Mouse (Mus musculus): ENCODE measurements at regions not wholly inside any gene's neighbourhood (a gene's known extent, or its start where the extent isn't known, plus 50 kb on each side); places are given as distances from the start of the nearest gene placed in this dataset.

DNA sequence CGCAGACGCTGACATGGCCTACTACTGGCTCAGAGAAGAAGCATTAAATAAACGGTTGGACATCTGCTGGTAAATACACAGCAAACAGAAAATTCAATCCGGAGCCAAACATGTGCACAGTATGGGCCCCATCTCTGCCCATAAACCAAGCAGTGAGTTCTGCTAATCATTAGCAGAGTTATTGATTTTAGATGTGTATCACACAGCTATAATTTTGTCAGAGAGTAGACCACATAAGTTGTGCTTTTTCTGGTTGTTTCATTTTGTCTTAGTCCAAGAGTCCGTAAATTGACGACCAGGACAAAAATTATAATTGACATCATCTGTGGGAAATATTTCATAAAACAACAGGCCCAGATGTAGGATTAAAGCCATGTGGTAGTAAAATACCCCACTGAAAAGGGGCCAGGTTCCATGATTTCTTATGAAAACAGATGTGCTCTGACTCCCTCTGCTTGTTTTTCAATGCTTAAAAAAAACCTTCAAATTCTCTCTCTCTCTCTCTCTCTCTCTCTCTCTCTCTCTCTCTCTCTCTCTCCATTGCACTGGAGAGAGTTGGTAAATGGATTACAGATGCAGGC lies 339.3 kb downstream of the Hao1 start:
- H3K4me1 ChIP-seq, result peaks cover 27% of the 10 kb centered on the region
- no peak overlapping the region for H3K9ac ChIP-seq
- no peak overlapping the region for H3K4me3 ChIP-seq
- peak overlapping the region; percentile 44; the same call in 1 of the 2 replicates for H3K27ac ChIP-seq
- WGBS, result 21% methylated on average over 6 of the region's 6 CpGs
- H3K9me3 ChIP-seq, result no peaks in the 10 kb centered on the region
- H3K4me2 ChIP-seq (replicated peaks), result 0 out of 2 replicates have a peak overlapping the region, but pooled peaks have one; percentile 0
- no peaks in the 10 kb centered on the region for H3K36me3 ChIP-seq
- H3K27me3 ChIP-seq, result no peaks in the 10 kb centered on the region
- ATAC-seq (ENCODE audit: low FRiP score, low read depth), result peak; percentile 92

DNA sequence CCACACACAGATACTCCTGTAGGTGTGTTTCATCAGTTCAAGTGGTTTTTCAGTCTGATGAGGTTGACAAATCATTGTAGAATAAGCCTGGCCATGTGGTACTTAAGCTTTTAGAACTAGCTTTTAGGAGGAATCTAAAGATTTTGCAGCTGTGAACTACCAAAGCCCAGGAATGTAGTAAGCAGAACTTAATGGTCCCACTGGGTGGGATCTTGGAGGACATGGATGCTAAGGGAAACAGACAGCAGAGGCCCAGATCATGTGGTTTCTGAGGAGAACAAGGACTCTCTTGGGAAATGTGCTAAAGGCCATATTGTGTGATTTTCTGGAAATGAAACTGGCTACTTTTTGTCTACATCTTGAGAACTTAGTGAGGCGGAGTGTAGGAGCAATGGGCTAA lies 350.9 kb downstream of the Hao1 start:
- Histone ChIP-seq H3K9ac (no peak overlapping the region), H3K4me1 (no peaks in the 10 kb centered on the region), H3K4me2 (replicated peaks) (no peak overlapping the region), H3K4me3 (no peak overlapping the region), H3K9me3 (no peaks in the 10 kb centered on the region), H3K27ac (no peak overlapping the region), H3K36me3 (no peaks in the 10 kb centered on the region), H3K27me3 (no peaks in the 10 kb centered on the region)
- WGBS, result 89% methylated on average over 1 of the region's 1 CpGs
- peak; percentile 61; the same call in 1 of the 2 replicates for ATAC-seq (ENCODE audit: low FRiP score, low read depth)

DNA sequence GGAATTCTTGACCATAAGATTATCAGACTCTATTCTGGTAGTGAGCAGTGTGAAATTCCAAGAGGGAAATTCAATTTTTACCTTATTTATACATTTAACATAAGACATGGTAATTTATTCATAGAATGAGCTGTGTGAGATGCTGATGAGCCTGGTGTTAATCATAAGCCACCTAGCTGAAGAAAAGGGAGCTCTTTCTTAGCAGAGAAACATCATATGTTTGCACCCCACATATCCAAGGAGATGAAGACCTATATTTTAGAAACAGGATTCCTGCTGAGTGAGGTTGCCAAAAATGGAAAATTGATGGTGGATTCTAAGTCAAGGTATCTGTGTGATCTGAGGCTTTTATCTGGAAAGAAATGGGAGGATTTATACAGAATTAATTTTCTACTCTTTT lies 358.2 kb downstream of the Hao1 start:
- Histone ChIP-seq H3K4me3 (no peak overlapping the region), H3K9ac (no peak overlapping the region), H3K36me3 (no peaks in the 10 kb centered on the region), H3K4me1 (no peaks in the 10 kb centered on the region), H3K9me3 (no peaks in the 10 kb centered on the region), H3K27ac (no peak overlapping the region), H3K4me2 (replicated peaks) (no peak overlapping the region), H3K27me3 (no peaks in the 10 kb centered on the region)
- no peak for ATAC-seq (ENCODE audit: low FRiP score, low read depth)

DNA sequence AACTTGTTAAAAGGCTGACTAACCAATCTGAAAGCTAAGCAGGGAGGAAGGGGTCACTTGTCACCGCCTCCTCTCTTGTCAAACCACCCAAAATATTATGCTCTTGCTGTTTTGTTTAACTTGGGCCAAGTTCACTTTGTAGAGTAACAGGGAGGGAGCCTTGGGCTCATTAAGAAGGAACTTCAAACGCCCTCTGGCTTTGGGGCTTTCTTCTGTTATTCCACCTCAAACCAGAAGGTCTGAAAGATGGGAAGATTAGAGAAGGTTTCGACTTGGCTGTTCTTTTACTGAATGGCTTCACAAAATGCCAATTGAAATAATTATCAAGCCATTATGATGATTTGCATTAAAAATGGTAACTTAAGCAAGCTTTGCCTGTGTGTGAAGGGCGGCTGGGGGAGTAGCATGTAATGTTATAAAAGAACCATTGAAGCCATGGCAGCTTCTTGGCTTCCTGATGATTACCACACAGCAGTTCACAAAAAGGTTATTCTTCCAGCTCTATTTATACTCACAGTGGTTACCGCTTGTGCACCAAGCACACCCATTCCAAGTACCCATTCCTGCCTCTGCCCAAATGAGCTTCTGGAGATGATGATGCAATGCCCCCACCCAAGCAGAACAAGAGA lies 364.6 kb downstream of the Hao1 start:
- WGBS, result 63% methylated on average over 5 of the region's 5 CpGs
- Histone ChIP-seq H3K9ac (no peak overlapping the region), H3K4me1 (no peaks in the 10 kb centered on the region), H3K36me3 (no peaks in the 10 kb centered on the region), H3K27ac (no peak overlapping the region), H3K27me3 (no peaks in the 10 kb centered on the region), H3K9me3 (no peaks in the 10 kb centered on the region), H3K4me2 (replicated peaks) (no peak overlapping the region), H3K4me3 (no peak overlapping the region)
- no peak for ATAC-seq (ENCODE audit: low FRiP score, low read depth)
